Mouse (Mus musculus) layer of hippocampus, adult 8-10 months (tissue): ENCODE measurements at regions not wholly inside any gene's neighbourhood (a gene's known extent, or its start where the extent isn't known, plus 50 kb on each side); places are given as distances from the start of the nearest gene placed in this dataset.

ENCODE experiments used
- DNase-seq, 2 experiments: peaks; one replicate each; pipeline ENCODE4 v3.0.0; 2022; ENCODE audit warnings: low spot score in 2 of 2

DNA sequence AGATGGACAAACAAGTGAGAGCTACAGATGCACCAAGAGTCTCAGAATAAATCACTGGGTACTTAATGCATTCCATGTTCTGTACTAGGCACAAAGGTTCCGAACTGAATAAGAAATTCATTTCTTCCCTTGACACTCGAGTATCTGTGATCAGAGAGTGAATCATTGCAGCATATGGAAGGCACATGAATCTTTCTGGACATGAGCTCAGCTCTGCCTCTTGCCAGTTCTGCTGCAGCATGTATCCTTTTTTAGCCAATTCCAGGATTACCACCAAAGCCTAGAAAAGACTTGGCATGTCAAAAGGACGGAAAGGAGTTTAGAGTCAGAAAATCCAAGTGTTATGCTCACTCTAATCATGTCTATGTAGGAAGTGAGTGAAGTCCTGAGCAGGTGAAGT, 567.0 kb downstream of the Fam181b start:
- DNase-seq, result no peak

DNA sequence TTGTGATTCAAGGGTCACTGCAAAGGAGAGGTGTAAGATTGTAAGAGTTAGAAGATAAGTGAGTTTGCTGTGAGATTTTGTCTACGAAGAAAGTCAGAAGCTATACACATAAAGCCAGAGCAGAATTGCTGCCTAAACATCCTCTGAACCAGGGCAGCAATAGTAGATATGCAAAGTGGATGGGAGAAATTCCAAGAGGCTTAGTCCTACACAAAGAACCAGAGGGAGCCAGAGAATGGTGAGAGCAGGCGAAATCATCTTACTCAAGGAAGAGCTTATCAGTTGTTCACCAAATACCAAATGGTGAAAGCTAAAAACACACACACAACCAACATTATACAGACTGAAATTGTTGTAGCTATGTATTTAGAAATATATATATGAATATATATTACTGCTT, 586.1 kb downstream of the Fam181b start:
- DNase-seq, result no peak

DNA sequence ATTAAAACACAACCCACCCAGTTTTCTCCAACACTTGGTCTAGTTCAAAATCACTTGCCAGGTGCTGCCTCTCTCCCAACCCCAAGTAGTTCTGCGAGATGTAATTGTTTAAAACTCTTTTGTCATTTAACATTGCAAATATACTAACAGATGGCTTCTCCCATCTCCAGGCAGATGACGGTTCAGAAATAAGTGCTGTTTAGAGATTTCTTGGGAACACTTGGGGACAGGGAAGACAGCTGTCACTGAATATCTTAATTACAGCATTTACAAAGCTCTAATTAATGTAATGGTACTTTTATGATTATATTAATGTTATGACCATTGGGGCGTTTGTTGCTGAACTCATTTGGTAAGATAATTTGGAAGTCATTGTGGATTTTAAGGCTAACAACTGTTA, 592.2 kb downstream of the Fam181b start:
- DNase-seq, result peak; percentile 5 to 12

DNA sequence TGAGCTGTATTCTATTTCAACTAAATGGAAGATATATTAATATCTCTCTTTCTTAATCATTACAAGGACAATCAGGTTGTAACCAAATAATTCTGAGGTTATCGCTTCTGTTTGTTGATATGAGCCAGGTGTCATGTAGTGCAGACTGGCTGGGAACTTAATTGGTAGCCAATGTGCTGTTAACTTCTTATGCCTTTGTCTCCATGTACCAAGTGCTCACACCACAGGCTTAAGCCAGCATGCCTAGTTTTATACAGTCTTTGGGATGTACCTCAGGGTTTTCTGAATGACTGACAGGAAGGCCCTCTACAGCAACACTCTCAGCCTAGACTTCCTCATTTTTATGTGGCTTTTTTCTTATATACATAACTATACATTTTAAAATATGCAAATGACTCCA, 592.8 kb downstream of the Fam181b start:
- no peak for DNase-seq
